In the genomic region with DNA sequence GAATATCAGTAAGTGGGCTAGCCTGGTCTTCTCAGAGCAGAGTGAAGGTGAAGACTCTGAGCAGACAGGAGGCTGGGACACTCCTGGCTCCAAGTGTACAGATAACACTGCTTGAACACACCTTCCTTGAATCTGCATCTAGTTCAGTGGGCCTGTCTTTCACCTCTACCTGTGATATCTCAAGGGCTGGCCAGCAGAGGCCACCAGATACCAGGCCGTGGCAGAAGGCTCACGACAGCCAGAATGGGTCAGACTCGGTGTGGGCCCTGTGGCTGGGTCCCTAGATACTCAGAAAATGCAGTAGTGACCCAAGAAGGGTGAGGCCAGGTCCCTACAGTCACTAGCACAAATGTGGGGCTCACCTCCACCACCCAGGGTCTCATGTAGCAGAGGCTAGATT, we compare ENCODE assay signal across 28 mouse cellular contexts. TPM values are rescaled to one million over a fixed set of nuclear protein-coding genes. Genes with fewer than 3 reads are reported as not detected.
DNase-seq lines count a peak whose midpoint lies in the region; ATAC-seq and TF ChIP-seq lines count a peak whose summit lies in the region.
"Had no signal": no experiment of that assay in that cellular context is flagged by ENCODE, and none has a peak within 500 bp of the region (broad histone marks: within the 10 kb centered on the region; RNA-seq: fewer than 3 reads in every experiment).

No protein-coding gene starts in this region.

- no peaks in the 10 kb centered on the region for H3K27me3 ChIP-seq in spleen, adult 2 months (ENCODE audit: control insufficient read depth, insufficient read depth, low read length)
- H3K27me3 ChIP-seq: neural tube, embryonic 13.5 days had no signal

- TF ChIP-seq POLR2A in spleen, adult 2 months (IDR thresholded peaks at IDR 0.05; ENCODE audit: low read depth, low read length): no peak

- no peaks in the 10 kb centered on the region for H3K36me3 ChIP-seq in spleen, adult 2 months (ENCODE audit: control insufficient read depth, insufficient read depth, low read length)
- H3K36me3 ChIP-seq: embryonic facial prominence, embryonic 10.5 days; forebrain, embryonic 10.5 days; heart, embryonic 15.5 days; limb, embryonic 12.5 days; neural tube, embryonic 13.5 days had no signal

- no peak for DNase-seq in layer of hippocampus, adult 2 months (ENCODE audit: low spot score in 2 of 2)
- DNase-seq in layer of hippocampus, adult 18-20 months (ENCODE audit: low spot score in 2 of 2): no peak
- no peak for DNase-seq in spleen, adult 2 months (ENCODE audit: low read depth in 1 of 2, low spot score in 2 of 2)
- no peak for DNase-seq in spleen, postnatal 4 days (ENCODE audit: low spot score in 2 of 2)
- no peak for DNase-seq in left cerebral cortex, adult 9 months (ENCODE audit: low spot score in 2 of 2)
- no peak for DNase-seq in embryo, embryonic 10 days (ENCODE audit: low spot score)
- DNase-seq: adrenal gland, postnatal 25 days; cerebellum, adult 11 months; cerebellum, adult 9-11 months; forebrain, postnatal 0 days; heart, postnatal 36 days; lung, postnatal 36 days; midbrain, embryonic 14.5 days; right cerebral cortex, postnatal 4 days had no signal

- no peak overlapping the region for H3K4me3 ChIP-seq in layer of hippocampus, adult 2 months
- H3K4me3 ChIP-seq in spleen, adult 2 months (ENCODE audit: extremely low read depth, insufficient read depth, insufficient read length): no peak overlapping the region
- H3K4me3 ChIP-seq: embryonic facial prominence, embryonic 10.5 days; forebrain, embryonic 10.5 days; heart, embryonic 15.5 days; limb, embryonic 12.5 days; myocyte; neural tube, embryonic 13.5 days had no signal

- 64% methylated on average over 3 of the region's 3 CpGs for WGBS in spleen, adult 2 months

- peaks cover 6% of the 10 kb centered on the region; the same call in 1 of the 2 replicates for H3K4me1 ChIP-seq in spleen, adult 2 months (ENCODE audit: control insufficient read depth, insufficient read depth, insufficient read length)
- H3K4me1 ChIP-seq: embryonic facial prominence, embryonic 10.5 days; heart, embryonic 15.5 days; limb, embryonic 12.5 days; neural tube, embryonic 13.5 days had no signal

- 0 out of 2 replicates have a peak, but pooled peaks have one; percentile 11 for ATAC-seq in erythroblast, adult 5-6 weeks (replicated peaks; ENCODE audit: low FRiP score, poor library complexity, severe bottlenecking)
- ATAC-seq: forebrain, postnatal 0 days had no signal

- H3K27ac ChIP-seq in layer of hippocampus, adult 2 months: no peak overlapping the region
- no peak overlapping the region for H3K27ac ChIP-seq in spleen, adult 2 months (ENCODE audit: insufficient read depth, low read length)
- H3K27ac ChIP-seq: embryonic facial prominence, embryonic 10.5 days; forebrain, embryonic 10.5 days; heart, embryonic 15.5 days; hindbrain, embryonic 14.5 days; limb, embryonic 12.5 days; neural tube, embryonic 13.5 days had no signal

- 0 out of 2 replicates have a peak, but pooled peaks have one; percentile 15 for TF ChIP-seq CTCF in layer of hippocampus, adult 2 months (conservative IDR thresholded peaks at IDR 0.05)
- TF ChIP-seq CTCF in spleen, adult 2 months (IDR thresholded peaks at IDR 0.05; ENCODE audit: extremely low read depth, insufficient read depth, insufficient read length, insufficient replicate concordance): peak; percentile 42; the same call in 1 of the 2 replicates

RNA-seq across cellular contexts. Expression of a gene that starts 16.8 kb away (rescaled TPM):
- not detected for total RNA-seq in layer of hippocampus, adult 2 months (2021)
- total RNA-seq in layer of hippocampus, adult 18-20 months (2021): not detected
- 0.14 and 0.26 TPM in 2 replicates for polyA plus RNA-seq in spleen, adult 2 months (2012; rRNA removed)
- total RNA-seq in erythroblast, adult 5-6 weeks (2015; ENCODE audit: low replicate concordance): not detected in 2 replicates
- total RNA-seq in erythroblast, adult 5-6 weeks (2017; ENCODE audit: low replicate concordance): not detected in 2 replicates
- total RNA-seq: adrenal gland, postnatal 25 days; forebrain, postnatal 0 days; layer of hippocampus, postnatal 25 days; left cerebral cortex, postnatal 10 days had no signal
- polyA plus RNA-seq: hindbrain, embryonic 14.5 days; intestine, embryonic 14.5 days; midbrain, embryonic 14.5 days; neural tube, embryonic 13.5 days had no signal

RNA-seq across cellular contexts. Expression of a gene that starts 18.3 kb away (rescaled TPM):
- not detected for total RNA-seq in layer of hippocampus, adult 2 months (2021)
- not detected for total RNA-seq in layer of hippocampus, adult 18-20 months (2021)
- polyA plus RNA-seq in spleen, adult 2 months (2012; rRNA removed): 0.13 TPM in 2 replicates
- not detected in 2 replicates for total RNA-seq in erythroblast, adult 5-6 weeks (2015; ENCODE audit: low replicate concordance)
- not detected in 2 replicates for total RNA-seq in erythroblast, adult 5-6 weeks (2017; ENCODE audit: low replicate concordance)
- total RNA-seq: adrenal gland, postnatal 25 days; common myeloid progenitor, adult 5-6 weeks; gastrocnemius, postnatal 4 days; heart, postnatal 36 days; layer of hippocampus, postnatal 25 days had no signal
- polyA plus RNA-seq: hindbrain, embryonic 14.5 days; liver, embryonic 16.5 days had no signal

RNA-seq across cellular contexts. Expression of a gene that starts 53.2 kb away (rescaled TPM):
- total RNA-seq in layer of hippocampus, adult 2 months (2021): not detected
- total RNA-seq in layer of hippocampus, adult 18-20 months (2021): not detected
- 4.1 and 7.3 TPM in 2 replicates for polyA plus RNA-seq in spleen, adult 2 months (2012; rRNA removed)
- 17.6 and 18.6 TPM in 2 replicates for total RNA-seq in erythroblast, adult 5-6 weeks (2015; ENCODE audit: low replicate concordance)
- 11.6 and 13.5 TPM in 2 replicates for total RNA-seq in erythroblast, adult 5-6 weeks (2017; ENCODE audit: low replicate concordance)
- total RNA-seq: forebrain, postnatal 0 days; layer of hippocampus, postnatal 25 days; left cerebral cortex, postnatal 10 days had no signal
- polyA plus RNA-seq: limb, embryonic 12.5 days had no signal

Comparison
In these comparisons a context has a peak if more than half of its experiments do, and no peak if none do; other contexts are left out.
1. RNA of a gene that starts 53.2 kb away (total RNA-seq): 11.6 to 18.6 TPM in erythroblast, adult 5-6 weeks; not detected in layer of hippocampus, adult 2 months and not detected in layer of hippocampus, adult 18-20 months; every median in the first group is over 10 times any median in the second.